Mouse (Mus musculus): ENCODE results near the gene Alox15. TPM values are rescaled to one million over a fixed set of nuclear protein-coding genes. Genes with fewer than 3 reads are reported as not detected.
A peak's percentile ranks its signal among the peaks of the same experiment; 100 is the strongest.

Gene Alox15
- polyA plus RNA-seq, 1 experiment, result 0.05 TPM

DNA sequence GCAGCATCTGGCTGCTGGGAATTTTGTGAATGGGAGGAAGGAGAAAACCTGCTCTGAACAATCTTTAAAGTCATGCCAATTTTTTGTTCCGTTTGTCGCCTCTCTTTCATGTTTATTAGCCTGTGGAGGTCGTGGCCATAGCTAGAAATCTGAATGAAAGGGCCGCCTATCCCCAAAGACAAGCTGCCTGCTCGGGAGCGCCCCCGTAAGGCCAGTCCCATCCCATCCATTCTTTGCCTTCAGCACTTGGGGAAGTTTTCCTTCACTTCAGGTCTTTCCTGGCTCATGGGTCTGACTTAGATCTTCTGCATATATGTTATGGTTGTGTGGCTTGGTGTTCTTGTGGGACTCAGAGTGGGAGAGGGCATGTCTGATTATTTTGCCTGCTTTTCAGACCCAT, 12.3 kb downstream of the Alox15 start:
- Histone ChIP-seq H3K4me3 (replicated peaks; ENCODE audit: insufficient read depth, low read depth, low read length) (no peak overlapping the region), H3K27ac (ENCODE audit: insufficient read depth, low read length) (no peak overlapping the region), H3K27me3 (ENCODE audit: control insufficient read depth, insufficient read depth, low read length) (no peaks in the 10 kb centered on the region), H3K4me1 (ENCODE audit: control insufficient read depth, insufficient read depth, low read length) (no peaks in the 10 kb centered on the region)
- DNase-seq, result no peak
- WGBS, result 27% methylated on average over 7 of the region's 7 CpGs
- TF ChIP-seq POLR2A (IDR thresholded peaks at IDR 0.05; ENCODE audit: borderline replicate concordance, insufficient read depth, low read length), result no peak
- no peak for TF ChIP-seq CTCF (IDR thresholded peaks at IDR 0.05; ENCODE audit: borderline replicate concordance, insufficient read depth, low read depth, low read length)

DNA sequence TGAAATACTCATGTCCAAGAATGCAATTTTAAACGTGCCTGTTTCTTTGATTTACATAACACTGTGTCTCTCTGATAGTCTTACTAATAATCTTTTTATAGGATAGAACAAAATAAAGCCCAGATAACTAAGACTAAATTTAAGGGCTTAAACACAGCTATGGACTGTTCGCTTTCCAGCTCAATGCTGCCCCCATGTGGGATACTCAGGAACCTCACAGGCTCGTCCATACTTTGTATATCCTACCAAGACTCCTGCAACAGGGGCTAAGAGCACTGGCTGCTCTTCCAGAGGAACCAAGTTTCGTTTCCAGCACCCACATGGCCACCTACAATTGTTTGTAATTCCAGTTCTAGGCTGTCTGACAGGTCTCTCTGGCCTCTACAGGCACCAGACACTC, 17.4 kb downstream of the Alox15 start:
- H3K27ac ChIP-seq (ENCODE audit: insufficient read depth, low read length), result no peak overlapping the region
- no peak overlapping the region for H3K4me3 ChIP-seq (replicated peaks; ENCODE audit: insufficient read depth, low read depth, low read length)
- H3K27me3 ChIP-seq (ENCODE audit: control insufficient read depth, insufficient read depth, low read length), result no peaks in the 10 kb centered on the region
- TF ChIP-seq POLR2A (IDR thresholded peaks at IDR 0.05; ENCODE audit: borderline replicate concordance, insufficient read depth, low read length), result no peak
- peak; percentile 47; the same call in 1 of the 2 replicates for TF ChIP-seq CTCF (IDR thresholded peaks at IDR 0.05; ENCODE audit: borderline replicate concordance, insufficient read depth, low read depth, low read length)
- no peaks in the 10 kb centered on the region for H3K4me1 ChIP-seq (ENCODE audit: control insufficient read depth, insufficient read depth, low read length)
- DNase-seq, result peak in 1 of 2 experiments; percentile 33
- 24% methylated on average over 4 of the region's 4 CpGs for WGBS

DNA sequence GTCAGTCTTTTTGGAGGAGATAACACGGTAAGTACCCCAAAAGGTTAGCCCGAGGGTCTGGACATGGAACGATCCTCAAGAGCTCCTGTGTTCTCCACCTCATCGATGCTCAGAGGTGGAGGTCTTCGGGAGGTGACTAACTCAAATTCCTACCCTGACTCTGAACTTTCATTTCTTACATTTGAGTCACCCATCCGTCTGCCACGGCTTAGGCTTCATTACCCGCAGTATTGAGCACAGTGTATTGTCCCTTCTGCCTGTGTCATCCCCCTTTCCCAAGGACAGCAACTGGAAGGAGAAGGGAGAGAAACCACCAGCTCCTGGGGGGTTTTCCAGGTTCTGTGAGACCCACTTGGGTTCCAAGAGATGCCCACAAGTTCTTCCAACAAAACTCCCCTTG, 27.1 kb downstream of the Alox15 start:
- peaks cover 3% of the 10 kb centered on the region; the same call in 1 of the 2 replicates for H3K27me3 ChIP-seq (ENCODE audit: control insufficient read depth, insufficient read depth, low read length)
- no peak for DNase-seq
- H3K4me1 ChIP-seq (ENCODE audit: control insufficient read depth, insufficient read depth, low read length), result no peaks in the 10 kb centered on the region
- WGBS, result 85% methylated on average over 8 of the region's 8 CpGs
- no peak overlapping the region for H3K27ac ChIP-seq (ENCODE audit: insufficient read depth, low read length)
- H3K4me3 ChIP-seq (replicated peaks; ENCODE audit: insufficient read depth, low read depth, low read length), result no peak overlapping the region
- TF ChIP-seq CTCF (IDR thresholded peaks at IDR 0.05; ENCODE audit: borderline replicate concordance, insufficient read depth, low read depth, low read length), result no peak
- no peak for TF ChIP-seq POLR2A (IDR thresholded peaks at IDR 0.05; ENCODE audit: borderline replicate concordance, insufficient read depth, low read length)

DNA sequence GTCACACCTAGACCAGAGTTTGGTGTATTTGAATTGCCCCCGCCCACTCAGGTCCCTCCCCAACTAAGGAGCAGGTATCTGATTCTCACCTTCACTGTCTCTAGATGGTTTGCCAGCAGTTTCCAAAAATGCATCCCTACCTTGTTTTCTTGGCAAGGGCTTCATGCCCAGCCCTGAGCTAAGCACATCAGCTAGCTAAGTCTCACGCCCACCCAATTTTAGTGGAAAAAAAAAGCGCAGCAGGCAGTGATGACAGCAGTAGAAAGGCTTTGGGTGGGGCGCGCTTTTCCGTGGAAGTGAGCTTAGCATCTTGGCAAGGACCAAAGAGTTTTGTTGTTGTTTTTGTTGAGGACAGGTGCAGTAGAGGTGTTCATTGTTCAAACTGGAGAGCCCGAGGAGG, 29.3 kb downstream of the Alox15 start, which contains the start of gene Alox12e:
Gene Alox12e, minus strand, starts transcription at position 101 of the 400 bp plus-strand sequence.
- 25% methylated on average over 7 of the region's 7 CpGs for whole genome bisulfite sequencing
- Histone ChIP-seq H3K4me3 (replicated peaks; ENCODE audit: insufficient read depth, low read depth, low read length) (no peak within 1 kb of the TSS), H3K27ac (ENCODE audit: insufficient read depth, low read length) (no peak within 1 kb of the TSS), H3K27me3 (ENCODE audit: control insufficient read depth, insufficient read depth, low read length) (peaks cover 3% of the 10 kb centered on the region; the same call in 1 of the 2 replicates), H3K4me1 (ENCODE audit: control insufficient read depth, insufficient read depth, low read length) (no peaks in the 10 kb centered on the region)
- TF ChIP-seq POLR2A (IDR thresholded peaks at IDR 0.05; ENCODE audit: borderline replicate concordance, insufficient read depth, low read length) (no peak), CTCF (IDR thresholded peaks at IDR 0.05; ENCODE audit: borderline replicate concordance, insufficient read depth, low read depth, low read length) (no peak)
- no peak for DNase-seq

DNA sequence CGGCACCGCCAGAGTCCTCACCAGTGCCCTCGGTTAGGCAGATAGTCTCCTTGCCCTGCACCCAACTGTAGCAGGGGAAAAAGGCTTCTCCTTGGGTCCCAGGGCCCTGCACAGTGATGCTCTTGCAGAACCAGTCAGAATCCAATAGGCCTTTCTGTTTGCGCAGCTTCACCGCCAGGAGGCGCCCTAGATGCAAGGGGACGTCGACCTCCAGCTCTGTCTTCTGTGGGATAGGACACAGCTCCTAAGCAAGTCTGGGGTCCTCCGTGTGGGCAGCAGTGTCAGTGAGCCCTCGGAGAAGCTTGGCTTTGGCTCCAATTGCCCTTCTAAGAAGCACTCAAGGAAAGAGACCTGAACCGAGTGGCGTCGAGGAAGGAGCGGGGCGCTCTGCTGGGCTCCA, 30.2 kb downstream of the Alox15 start:
- Histone ChIP-seq H3K4me1 (ENCODE audit: control insufficient read depth, insufficient read depth, low read length) (no peaks in the 10 kb centered on the region), H3K4me3 (replicated peaks; ENCODE audit: insufficient read depth, low read depth, low read length) (no peak overlapping the region), H3K27ac (ENCODE audit: insufficient read depth, low read length) (no peak overlapping the region), H3K27me3 (ENCODE audit: control insufficient read depth, insufficient read depth, low read length) (peaks cover 3% of the 10 kb centered on the region; the same call in 1 of the 2 replicates)
- 4% methylated on average over 15 of the region's 15 CpGs for WGBS
- TF ChIP-seq POLR2A (IDR thresholded peaks at IDR 0.05; ENCODE audit: borderline replicate concordance, insufficient read depth, low read length), result no peak
- TF ChIP-seq CTCF (IDR thresholded peaks at IDR 0.05; ENCODE audit: borderline replicate concordance, insufficient read depth, low read depth, low read length), result peak; percentile 48; the same call in 1 of the 2 replicates
- DNase-seq, result peak; percentile 4 to 19

DNA sequence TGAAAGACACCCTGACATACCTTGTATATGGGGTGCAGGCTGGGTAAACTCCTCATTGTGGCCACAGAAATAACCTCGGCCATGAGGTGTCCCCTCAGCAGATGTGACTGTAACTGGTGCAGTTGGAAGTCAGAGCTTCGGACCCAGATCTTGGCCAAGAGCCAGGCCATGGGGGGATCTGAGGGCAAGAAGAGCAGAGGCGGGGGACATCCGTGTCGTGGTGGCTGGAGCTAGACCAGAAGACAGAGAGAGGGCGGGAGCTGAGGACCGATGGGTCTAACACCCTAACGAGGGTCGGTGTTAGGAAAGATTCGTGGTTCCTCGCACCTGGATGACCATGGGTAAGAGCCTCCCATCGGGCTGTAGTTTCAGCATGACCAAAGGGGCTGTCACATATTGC, 32.2 kb downstream of the Alox15 start:
- Histone ChIP-seq H3K27ac (ENCODE audit: insufficient read depth, low read length) (no peak overlapping the region), H3K27me3 (ENCODE audit: control insufficient read depth, insufficient read depth, low read length) (peaks cover 3% of the 10 kb centered on the region; the same call in 1 of the 2 replicates), H3K4me1 (ENCODE audit: control insufficient read depth, insufficient read depth, low read length) (no peaks in the 10 kb centered on the region), H3K4me3 (replicated peaks; ENCODE audit: insufficient read depth, low read depth, low read length) (no peak overlapping the region)
- WGBS, result 40% methylated on average over 12 of the region's 12 CpGs
- TF ChIP-seq POLR2A (IDR thresholded peaks at IDR 0.05; ENCODE audit: borderline replicate concordance, insufficient read depth, low read length), result no peak
- TF ChIP-seq CTCF (IDR thresholded peaks at IDR 0.05; ENCODE audit: borderline replicate concordance, insufficient read depth, low read depth, low read length), result no peak
- DNase-seq, result no peak

DNA sequence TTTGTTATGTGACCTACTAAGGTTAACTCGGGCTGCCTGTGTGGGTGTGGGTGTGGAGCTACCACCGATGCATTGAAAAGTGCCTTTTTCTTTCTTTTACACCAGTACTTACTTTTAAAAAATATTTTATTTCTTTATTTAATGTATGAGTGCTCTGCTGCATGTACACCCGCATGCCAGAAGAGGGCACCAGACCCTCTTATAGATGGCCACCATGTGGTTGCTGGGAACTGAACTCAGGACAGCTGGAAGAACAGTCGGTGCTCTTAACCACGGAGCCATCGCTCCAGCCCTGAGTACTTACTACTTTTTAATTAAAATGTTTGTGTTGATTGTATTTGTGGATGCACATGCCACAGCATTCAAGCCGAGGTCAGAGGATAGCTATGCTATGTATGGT, 38.0 kb downstream of the Alox15 start:
- TF ChIP-seq POLR2A (IDR thresholded peaks at IDR 0.05; ENCODE audit: borderline replicate concordance, insufficient read depth, low read length) (no peak), CTCF (IDR thresholded peaks at IDR 0.05; ENCODE audit: borderline replicate concordance, insufficient read depth, low read depth, low read length) (peak; percentile 50; the same call in 1 of the 2 replicates)
- H3K27ac ChIP-seq (ENCODE audit: insufficient read depth, low read length), result no peak overlapping the region
- H3K4me1 ChIP-seq (ENCODE audit: control insufficient read depth, insufficient read depth, low read length), result no peaks in the 10 kb centered on the region
- WGBS, result 36% methylated on average over 7 of the region's 7 CpGs
- no peaks in the 10 kb centered on the region for H3K27me3 ChIP-seq (ENCODE audit: control insufficient read depth, insufficient read depth, low read length)
- no peak overlapping the region for H3K4me3 ChIP-seq (replicated peaks; ENCODE audit: insufficient read depth, low read depth, low read length)
- no peak for DNase-seq

DNA sequence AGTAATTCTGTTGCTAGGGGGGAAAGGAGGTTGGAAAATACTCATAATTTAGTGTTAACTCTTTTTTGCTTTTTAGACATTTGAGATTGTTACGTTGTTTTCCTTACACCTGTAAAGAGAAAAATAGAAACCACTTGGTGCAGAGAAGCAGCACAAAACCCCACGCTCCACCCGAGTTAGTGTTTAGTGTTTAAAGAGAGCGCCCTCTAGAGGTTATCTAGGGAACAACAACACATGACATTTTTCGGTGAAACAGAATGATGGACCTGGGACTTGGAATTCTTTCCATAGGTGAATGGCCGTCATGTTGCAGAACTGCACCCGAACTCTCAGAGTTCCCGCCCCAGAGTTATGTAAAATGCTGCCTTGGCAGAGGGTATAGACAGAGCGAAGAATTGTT, 42.5 kb downstream of the Alox15 start:
- DNase-seq, result peak; percentile 16 to 57
- no peak overlapping the region for H3K4me3 ChIP-seq (replicated peaks; ENCODE audit: insufficient read depth, low read depth, low read length)
- 9% methylated on average over 9 of the region's 9 CpGs for WGBS
- TF ChIP-seq CTCF (IDR thresholded peaks at IDR 0.05; ENCODE audit: borderline replicate concordance, insufficient read depth, low read depth, low read length), result peak; percentile 55; the same call in 1 of the 2 replicates
- TF ChIP-seq POLR2A (IDR thresholded peaks at IDR 0.05; ENCODE audit: borderline replicate concordance, insufficient read depth, low read length), result no peak
- no peaks in the 10 kb centered on the region for H3K27me3 ChIP-seq (ENCODE audit: control insufficient read depth, insufficient read depth, low read length)
- no peak overlapping the region for H3K27ac ChIP-seq (ENCODE audit: insufficient read depth, low read length)
- no peaks in the 10 kb centered on the region for H3K4me1 ChIP-seq (ENCODE audit: control insufficient read depth, insufficient read depth, low read length)

Data from cerebellum, adult 2 months (tissue).